Mouse (Mus musculus): ENCODE measurements around the gene Aurkaip1.

The Aurkaip1 gene

DNA sequence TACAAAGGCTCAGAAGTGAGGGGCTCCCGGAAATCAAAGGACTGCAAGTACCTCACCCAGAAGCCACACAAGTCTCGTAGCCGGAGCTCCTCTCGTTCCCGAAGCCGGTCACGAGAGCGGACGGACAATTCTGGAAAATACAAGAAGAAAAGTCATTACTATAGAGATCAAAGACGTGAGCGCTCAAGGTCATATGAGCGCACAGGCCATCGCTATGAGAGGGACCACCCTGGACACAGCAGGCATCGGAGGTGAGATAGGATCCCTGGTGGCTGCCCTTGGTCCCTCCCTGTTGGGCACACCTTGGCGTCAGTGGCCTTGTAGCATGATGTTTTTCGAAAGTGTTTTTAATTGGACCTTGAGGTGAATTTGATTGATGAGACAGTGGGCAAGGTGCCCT, 7.6 kb upstream of the Aurkaip1 start:
- DNase-seq (ENCODE audit: low read depth in 2 of 2, low spot score in 2 of 2), result no peak

DNA sequence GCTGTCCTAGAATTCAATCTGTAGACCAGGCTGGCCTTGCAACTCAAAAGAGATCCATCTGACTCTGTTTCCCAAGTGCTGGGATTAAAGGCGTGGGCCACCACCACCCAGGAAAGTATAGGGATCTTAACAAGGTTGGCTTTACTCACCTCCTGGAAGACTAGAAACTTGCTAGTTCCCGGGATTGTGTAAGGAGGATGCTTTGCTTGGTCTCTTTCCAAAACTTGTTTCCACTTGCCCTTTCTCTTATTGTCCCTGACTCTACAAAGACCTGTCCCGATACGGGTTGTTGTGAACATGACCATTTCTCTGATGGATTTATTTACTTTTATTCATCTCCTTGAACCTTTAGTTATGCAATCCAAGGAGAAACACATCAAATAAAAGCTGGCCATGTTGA, 1.2 kb upstream of the Aurkaip1 start:
- no peak for DNase-seq (ENCODE audit: low read depth in 2 of 2, low spot score in 2 of 2)

DNA sequence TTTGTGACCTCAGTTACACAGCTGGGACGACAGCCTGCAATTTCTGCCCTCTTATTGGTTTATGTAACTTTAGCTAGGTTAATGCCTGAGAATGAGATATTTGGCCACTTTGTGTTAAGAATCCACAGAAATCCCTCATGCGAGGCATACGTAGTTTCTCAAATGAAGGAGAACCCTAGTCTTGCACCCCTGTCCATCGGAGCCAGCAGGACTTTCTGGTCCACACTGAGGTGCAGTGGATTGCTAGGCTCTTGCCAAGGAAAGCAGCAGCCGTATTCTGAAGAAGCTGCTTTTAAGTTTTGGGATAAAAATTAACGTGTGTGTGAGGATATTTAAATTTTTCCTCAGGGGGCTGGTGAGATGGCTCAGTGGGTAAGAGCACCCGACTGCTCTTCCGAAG, 476 bp upstream of the Aurkaip1 start:
- no peak for DNase-seq (ENCODE audit: low read depth in 2 of 2, low spot score in 2 of 2)

DNA sequence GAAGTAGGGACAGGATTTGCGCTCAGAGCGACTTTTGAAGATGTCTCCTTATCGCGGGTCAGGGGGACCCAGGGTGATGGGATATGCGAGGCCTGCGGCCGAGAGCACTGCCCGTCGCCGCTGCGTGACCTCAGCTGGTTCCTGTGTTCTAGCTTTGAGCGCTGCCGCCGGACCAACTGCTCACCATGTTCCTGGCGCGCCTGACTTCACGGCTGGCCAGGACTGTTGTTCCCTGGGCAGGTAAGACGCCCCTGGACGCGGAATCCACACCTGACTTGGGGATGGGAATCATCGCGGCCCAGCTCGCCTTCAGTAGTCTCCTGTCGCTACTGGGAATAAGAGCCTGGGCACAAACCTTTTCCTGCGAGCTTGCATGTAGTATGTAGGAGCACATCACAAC, 759 bp downstream of the Aurkaip1 start:
- DNase-seq (ENCODE audit: low read depth in 2 of 2, low spot score in 2 of 2), result peak in 1 of 2 experiments; percentile 10

DNA sequence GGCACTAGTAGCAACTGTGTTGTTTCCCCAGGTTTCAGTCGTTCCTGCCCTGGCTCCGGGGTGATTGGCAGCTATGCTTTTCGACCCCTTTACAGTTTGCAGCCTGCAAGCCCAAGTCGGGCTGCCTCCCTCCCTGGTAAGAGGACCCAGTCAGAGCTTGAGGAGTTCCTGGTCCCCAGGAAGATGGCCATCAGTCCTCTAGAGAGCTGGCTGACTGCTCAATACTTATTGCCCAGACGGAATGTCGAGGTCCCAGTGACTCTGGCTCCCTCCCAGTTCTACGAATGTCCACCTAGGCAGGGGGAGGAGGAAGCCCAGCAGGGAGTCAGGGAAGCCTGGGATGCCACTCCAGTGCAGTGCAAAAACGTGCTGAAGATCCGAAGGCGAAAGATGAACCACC, 1.2 kb downstream of the Aurkaip1 start:
- no peak for DNase-seq (ENCODE audit: low read depth in 2 of 2, low spot score in 2 of 2)

DNA sequence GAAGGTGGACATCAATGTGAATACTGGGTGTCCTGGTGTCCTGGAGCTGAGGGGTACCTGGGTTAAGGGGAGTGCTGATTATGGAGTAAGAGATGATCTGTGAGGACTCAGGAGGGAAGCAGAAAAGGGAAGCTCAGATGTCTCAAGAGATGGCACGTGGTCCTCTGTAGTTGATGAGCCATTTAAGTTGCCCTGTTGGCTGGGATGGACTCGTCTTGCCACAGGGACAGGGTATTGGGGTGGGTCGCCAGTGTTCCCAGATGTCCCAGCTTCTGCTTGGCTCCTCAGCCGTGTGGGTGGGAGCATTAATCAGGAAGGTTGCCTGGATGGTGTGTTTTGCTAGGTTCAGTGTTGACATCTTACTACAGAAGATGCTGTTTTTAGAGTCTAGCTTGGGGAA, 2.2 kb downstream of the Aurkaip1 start:
- DNase-seq (ENCODE audit: low read depth in 2 of 2, low spot score in 2 of 2), result no peak

DNA sequence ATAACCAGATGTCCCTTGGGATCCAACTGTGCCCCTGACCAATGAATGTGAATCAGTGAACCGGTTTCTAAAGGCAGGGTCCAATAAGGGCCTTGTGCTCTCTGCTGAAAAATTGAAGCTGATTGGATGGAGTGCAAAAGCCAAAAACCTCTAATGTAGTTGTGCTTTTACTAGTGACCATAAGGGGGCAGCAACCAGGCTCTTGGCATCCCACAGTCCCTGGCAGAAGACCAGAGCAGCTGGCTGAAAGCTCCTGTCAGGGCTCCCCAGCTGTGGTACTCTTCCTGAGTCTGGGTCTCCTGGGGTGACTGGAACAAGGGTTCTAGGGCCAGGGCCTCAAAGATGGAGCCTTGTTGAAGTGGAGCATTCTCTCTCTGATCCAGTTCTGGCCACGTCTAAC, 2.8 kb downstream of the Aurkaip1 start:
- DNase-seq (ENCODE audit: low read depth in 2 of 2, low spot score in 2 of 2), result peak; percentile 53 to 69

DNA sequence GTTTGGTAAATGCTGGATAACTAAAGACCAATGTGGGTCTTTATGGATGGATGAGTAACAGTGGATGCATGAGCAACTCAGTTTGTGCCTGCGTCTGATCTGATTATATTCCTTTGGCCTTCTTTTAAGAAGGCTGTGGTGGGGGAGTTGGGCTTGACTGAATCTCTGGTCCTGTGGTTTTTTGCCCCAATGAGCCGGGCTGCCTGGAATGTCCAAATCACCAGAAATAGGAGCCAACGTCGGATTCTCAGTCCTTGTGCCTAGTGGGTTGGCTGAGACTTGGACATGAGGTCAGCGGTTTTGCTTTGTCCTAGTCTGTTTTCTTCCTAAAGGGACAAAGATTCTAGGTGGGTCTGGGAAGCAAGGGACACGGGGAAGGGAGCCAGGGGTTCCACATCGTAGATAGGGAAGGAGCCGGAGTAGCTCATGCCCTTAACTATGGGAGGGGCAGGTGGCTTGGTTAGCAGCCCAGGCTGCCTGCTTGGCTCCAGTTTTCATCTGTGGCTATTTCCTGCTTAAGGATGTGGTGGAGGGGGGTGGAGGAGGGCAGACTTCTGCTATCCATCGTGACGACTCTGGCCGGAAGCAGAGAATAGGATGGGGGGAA, 6.4 kb downstream of the Aurkaip1 start:
- no peak for DNase-seq (ENCODE audit: low read depth in 2 of 2, low spot score in 2 of 2)

DNA sequence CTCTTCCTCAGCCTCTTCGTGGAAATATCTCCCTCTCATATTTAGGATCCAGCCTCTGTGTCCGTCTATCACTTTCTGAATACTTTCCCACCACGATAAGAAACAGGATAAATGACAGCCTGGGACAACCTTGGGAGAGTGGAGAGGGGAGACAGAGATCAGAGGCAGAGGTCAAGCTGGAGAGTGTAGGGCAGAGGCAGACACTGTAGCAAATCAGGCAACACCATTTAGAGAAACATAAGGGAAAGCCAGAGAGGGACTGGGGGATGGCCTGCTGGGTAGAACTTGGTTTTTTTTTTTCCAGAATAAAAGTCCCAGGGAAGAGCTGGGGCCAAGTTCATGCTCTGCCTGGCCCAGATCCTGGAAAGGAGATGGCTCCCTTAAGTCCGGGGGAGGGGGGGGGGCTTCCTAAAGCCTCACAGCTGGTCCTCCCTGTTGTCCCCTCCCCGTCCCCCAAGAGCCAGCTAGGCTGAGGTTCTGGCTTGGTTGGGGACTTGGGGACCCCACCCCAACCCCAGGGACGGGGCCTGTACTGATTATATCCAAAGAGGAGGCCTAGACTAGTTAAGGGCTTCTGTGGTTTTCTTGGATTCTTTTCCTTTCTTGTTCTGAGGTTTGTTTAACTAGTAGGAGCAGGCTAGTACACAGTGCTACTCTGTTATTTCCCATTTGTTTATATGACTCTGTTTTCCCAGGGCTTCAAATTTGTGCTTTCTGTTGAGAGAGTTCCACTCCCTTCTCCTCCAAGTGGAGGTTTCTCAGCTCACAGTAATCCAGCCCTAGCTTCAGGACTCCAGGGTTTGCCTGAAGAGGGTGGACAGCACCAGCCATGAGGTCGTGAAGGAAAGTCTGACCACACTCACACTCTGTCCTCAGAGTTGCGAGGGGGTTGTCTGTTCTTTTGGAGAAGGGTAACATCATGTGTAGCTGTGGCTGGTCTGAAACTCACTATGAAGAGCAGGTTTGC, 7.4 kb downstream of the Aurkaip1 start:
- no peak for DNase-seq (ENCODE audit: low read depth in 2 of 2, low spot score in 2 of 2)

DNA sequence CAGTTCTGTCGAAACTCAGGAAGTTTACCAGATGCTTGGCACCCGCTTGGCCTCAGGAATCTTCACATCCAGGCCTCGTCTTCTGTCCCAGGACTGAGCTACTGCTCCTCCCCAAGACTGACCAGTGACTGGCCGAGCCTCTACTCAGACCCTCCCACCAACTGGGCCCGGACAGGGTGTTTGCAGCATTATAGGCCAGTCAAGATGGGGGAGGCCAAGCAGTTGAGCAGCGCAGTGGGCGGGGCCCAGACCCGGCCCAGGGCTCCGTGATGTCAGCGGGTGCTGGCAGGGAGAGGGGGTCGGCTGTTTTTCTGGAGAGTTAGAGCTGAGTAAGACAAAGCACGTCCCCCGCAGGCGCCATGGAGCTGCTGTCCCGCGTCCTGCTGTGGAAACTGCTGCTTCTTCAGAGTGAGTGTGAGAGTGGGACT, 8.4 kb downstream of the Aurkaip1 start, which contains the start of gene Mxra8:
Gene Mxra8, plus strand, starts transcription at position 198 of the 428 bp plus-strand sequence.
- DNase-seq (ENCODE audit: low read depth in 2 of 2, low spot score in 2 of 2), result no peak

DNA sequence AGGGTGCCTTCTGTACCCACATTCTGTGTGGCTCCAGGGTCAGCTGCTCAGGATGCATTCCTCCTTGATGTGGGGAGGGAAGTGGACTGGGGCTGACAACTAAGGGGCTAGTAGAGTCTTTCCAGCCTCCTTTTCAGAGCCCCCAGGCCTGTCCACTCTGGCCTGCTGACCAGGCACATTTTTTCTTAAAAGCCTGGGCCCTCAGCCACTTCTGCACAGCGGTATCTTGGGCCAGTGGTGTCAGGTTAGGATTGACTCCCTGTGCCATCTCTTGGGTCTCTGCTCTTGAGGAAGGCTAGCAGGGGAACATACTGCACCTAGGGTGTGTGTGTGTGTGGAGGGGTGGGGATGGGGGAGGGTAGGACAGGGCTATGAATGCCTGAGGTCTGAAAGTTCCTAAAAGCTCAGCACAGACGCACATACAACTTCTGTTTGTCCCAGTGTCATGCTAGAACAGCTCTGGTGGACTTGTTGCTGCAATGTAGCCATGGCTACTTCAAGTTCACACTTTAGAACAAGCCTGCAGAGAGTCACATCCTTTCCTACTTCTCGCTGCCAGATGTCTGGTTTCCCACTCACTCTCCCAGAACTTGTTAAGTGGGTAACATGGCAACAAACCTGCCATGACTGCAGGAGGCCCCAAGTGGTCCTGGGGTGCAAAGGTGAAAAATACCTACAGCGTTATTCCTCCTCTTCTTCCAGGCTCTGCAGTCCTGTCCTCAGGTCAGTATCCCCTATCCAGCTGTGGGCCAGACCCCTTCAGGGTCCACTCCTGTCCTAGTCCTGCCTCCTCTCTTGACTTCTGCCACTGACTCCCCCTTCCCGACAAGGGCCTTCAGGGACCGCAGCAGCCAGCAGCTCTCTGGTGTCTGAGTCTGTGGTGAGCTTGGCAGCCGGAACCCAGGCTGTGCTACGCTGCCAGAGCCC, 9.3 kb downstream of the Aurkaip1 start:
- DNase-seq (ENCODE audit: low read depth in 2 of 2, low spot score in 2 of 2), result no peak

DNA sequence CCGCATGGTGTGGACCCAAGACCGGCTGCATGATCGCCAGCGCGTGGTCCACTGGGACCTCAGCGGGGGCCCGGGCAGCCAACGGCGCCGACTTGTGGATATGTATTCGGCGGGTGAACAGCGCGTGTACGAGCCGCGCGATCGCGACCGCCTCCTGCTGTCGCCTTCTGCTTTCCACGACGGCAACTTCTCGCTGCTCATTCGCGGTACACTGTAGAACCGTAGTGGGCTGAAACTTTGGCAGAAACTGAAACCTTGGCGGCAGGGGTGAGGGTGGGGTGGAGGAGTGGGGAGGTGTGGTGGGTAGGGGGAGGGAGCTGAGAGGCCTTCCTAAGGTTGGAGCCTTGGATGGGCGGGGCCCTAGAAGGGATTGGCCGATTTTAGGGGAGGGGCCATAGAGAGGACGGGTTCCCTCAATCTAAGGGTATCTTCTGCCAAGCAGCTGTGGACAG, 10.0 kb downstream of the Aurkaip1 start:
- peak; percentile 58 for DNase-seq (ENCODE audit: low read depth in 2 of 2, low spot score in 2 of 2)

DNA sequence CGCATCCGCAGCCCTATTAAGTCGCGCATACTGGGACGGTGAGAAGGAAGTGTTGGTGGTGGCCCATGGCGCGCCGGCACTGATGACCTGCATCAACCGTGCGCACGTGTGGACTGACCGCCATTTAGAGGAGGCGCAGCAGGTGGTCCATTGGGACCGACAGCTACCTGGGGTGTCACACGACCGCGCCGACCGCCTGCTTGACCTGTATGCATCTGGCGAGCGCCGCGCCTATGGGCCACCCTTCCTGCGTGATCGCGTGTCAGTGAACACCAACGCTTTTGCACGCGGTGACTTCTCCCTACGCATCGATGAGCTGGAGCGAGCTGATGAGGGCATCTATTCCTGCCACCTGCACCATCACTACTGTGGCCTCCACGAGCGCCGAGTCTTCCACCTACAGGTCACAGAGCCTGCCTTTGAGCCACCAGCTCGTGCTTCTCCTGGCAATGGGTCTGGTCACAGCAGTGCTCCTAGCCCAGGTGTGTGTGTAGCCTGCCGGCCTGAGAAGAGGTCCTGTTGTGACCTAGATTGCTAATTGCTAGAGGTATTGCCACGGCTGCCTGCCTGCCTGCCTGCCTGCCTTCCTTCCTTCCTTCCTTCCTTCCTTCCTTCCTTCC, 10.7 kb downstream of the Aurkaip1 start:
- no peak for DNase-seq (ENCODE audit: low read depth in 2 of 2, low spot score in 2 of 2)

DNA sequence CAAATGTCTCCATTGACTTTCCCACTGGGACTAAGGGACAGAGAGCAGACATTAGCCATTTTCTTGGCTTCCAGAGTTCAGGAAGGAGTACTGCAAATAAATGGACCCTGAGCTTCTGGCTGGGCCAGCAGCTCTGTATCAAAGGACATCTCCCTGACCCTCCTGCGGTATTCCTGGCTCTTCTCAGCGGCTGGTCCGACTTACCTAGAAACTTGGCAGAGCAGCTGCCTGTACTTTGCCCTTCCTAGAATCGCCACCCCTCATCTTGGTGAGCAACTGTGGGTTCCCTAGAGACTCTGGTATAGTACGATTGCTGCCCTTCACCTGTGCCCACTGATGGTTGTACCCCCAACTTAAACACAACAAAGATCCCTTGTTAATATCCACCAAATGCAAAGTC, 12.2 kb downstream of the Aurkaip1 start:
- no peak for DNase-seq (ENCODE audit: low read depth in 2 of 2, low spot score in 2 of 2)

DNA sequence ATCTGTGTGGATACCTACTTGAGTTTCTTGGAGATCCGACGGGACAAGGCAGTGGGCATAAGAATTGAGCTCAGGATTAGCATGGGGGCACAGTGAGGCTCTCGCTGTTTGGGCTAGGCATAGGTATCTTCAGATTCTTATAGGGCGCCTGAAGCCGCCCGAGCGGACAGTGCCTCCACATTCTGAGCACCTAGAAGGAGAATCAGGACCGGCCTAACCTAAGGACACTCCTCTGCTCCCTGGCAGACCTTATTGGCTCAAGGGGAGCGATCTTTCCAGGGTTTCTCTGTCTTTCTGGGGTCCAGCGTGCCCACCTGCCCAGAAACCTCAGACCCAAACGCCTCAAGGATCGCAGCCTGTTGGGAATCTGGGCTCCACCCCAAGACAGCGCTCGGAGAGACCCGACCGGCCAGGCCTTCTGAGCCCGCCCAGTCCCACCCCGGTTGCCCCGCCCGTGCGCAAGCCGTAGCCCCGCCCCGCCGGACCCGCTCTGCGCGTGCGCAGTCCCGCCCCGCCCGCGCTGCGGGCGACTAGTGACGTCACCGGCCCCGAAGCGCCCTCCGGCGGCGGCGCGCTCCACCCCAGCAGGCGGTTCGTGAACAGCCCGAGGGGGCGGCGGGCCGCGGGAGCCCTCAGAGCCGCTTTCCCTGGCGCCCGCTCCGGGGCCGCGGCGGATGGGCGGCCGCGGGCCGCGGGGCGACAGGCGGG, 16.0 kb downstream of the Aurkaip1 start, which contains the start of gene Dvl1:
Gene Dvl1, plus strand, starts transcription at position 532 of the 708 bp plus-strand sequence.
- peak; percentile 94 to 96 for DNase-seq (ENCODE audit: low read depth in 2 of 2, low spot score in 2 of 2)

DNA sequence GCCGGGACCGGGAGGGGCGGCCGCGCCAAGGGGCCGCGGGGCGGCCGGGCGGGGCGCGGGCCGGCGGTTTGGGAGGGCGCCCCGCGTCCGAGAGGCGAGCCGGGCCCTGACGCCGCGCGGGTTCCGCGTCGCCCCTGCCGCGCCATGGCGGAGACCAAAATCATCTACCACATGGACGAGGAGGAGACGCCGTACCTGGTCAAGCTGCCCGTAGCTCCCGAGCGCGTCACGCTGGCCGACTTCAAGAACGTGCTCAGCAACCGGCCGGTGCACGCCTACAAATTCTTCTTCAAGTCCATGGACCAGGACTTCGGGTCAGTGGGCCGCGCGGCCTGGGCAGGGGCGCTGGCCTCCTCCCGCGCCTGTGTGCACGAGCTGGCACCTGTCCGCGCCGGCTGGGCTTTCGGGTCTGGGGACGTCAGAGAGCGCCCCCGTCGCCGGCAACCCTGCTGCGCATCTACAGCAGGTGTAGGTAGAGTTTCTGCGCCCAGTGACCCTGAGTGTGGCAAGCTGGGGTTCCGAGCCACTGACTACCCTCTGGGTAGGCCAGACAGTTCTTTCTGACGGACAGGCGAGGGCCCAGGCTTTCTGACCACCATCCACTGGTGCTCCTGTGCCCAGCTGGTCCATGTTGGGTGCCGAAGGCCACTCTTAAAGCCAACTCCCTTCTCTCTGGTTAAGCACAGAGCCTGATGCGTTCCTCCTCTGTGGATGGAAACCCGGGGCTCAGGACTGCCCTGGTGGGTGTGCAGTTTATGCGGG, 16.7 kb downstream of the Aurkaip1 start:
- no peak for DNase-seq (ENCODE audit: low read depth in 2 of 2, low spot score in 2 of 2)

DNA sequence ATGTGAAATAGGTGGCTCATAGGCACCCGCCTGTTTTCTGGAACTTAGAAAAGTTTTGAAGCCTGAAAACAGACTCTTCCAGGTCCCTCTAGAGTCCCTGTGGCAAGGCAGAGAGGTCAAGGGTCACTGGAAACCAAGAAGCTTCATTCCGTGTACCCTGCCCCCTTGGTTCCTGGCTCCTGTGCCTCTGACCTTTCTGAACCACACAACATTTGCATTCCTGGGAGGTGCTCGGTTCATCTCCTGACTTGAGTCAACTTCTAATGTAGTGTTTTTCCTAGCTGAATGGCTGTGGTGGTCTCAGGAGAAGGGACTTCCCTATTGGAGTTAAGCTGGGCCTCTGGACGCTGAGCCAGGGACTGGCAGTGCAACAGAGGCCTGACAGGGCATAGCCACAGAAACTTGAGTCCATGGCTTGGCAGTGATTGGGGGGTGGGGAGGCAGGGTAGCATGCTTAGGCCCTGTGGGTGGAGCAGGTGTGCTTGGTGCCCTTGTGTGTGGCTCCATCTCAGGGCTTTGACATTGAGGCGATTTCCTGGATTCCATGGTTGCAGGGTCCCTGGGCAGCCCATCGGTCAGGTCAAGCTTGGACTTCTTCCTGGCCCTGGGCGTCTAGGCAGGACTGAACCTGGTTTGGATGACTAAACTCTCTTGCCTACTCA, 17.5 kb downstream of the Aurkaip1 start:
- DNase-seq (ENCODE audit: low read depth in 2 of 2, low spot score in 2 of 2), result no peak

DNA sequence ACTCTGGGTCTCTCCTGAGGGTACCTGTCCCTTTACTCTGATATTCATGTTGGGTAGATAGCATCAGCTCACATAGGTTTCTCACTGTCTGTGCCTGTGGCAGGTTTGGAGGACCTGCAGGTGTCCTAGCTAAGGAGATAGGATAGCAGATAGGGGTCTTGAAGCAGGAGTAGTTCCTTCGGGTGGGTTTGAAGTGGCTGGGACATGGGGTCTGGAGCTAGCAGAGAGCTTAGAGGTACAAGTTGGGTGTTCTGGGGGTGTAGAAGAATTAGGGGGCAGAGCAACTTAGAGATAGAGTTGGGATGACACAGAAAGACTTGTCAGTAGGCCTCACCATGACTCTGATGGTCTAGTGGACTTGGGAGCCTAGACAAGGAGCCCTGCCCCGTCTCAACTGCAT, 18.3 kb downstream of the Aurkaip1 start:
- no peak for DNase-seq (ENCODE audit: low read depth in 2 of 2, low spot score in 2 of 2)

All from CD8-positive naive resting alpha-beta T cell, adult 2 months (primary cell).